Mouse (Mus musculus) heart, postnatal 4 days (tissue): ENCODE data around the gene Upk3b. TPM values are rescaled to one million over a fixed set of nuclear protein-coding genes. Genes with fewer than 3 reads are reported as not detected.
A peak's percentile ranks its signal among the peaks of the same experiment; 100 is the strongest.

Source experiments
- DNase-seq: peaks from one replicate; pipeline ENCODE4 v3.0.0; 2021
- total RNA-seq, 2 experiments: library from RNA; stranded (reverse); gene quantifications; 2 replicates each; pipeline ENCODE4 v1.2.3; 2021

Upk3b gene
- total RNA-seq, 2 experiments from 2014 or later, result 25.8 to 30.7 TPM

- DNase-seq, result peak; percentile 40
Observed at GRCm38 (mm10) chr5:136076284-136076683, 38.0 kb downstream of the Upk3b start.

DNA sequence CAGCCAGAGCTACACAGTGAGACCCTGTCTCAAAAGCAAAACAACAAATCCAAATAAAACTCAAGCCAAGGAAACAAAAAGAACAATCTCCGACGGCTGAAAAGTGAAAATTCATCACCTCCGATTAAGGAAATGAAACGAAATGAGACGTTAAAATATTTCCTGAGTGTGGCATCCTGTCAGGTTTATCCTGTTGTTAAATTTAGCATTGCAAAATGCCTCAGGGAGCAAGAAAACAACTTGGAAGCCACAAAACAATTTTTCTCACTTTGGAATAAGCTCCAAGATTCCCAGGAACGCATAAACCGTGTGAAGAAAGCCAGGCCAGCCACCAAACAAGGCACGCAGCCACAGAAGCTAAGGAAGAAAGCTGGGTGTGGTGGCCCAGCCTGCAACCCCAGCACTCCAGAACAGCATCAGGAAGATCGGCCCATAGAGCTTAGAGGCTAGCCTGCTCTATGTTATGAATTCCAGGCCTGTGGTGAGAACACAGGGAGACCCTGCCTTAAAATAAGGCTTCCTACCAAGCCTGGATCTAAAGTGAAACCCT lies 38.8 kb downstream of the Upk3b start:
- no peak for DNase-seq

DNA sequence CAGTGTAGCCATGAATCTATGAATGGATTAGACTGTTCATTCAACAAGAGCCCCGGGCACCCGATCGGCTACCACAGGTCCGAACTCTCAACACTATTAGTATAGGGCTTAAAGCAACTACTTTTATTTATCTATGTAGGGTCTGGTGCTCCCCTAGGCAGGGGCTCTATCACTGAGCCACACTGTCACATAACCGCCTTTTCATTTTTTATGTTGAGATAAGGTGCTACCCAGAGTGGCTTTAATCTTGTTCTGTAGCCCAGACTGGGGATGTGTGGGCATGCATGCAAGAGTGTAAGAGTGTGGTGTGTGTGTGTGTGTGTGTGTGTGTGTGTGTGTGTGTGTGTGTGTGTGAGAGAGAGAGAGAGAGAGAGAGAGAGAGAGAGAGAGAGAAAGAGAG lies 39.8 kb downstream of the Upk3b start:
- DNase-seq, result no peak

DNA sequence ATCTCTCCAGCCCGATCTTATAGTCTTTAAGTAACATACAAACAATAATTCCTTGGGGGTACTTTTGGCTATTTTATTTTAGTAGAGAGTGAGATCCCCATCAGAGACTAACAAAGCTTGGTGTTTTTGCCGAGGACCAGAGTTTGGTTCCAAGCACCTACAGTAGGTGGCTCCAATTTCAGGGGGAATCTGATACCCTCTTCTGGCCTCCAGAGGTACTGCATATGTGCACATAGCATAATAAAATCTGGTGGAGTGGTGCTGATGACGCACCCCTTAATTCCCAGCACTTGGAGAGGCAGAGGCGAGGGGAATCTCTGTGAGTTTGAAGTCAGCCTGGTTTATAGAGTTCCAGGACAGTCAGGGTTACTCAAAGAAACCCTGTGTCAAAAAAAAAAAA lies 44.0 kb downstream of the Upk3b start:
- no peak for DNase-seq

DNA sequence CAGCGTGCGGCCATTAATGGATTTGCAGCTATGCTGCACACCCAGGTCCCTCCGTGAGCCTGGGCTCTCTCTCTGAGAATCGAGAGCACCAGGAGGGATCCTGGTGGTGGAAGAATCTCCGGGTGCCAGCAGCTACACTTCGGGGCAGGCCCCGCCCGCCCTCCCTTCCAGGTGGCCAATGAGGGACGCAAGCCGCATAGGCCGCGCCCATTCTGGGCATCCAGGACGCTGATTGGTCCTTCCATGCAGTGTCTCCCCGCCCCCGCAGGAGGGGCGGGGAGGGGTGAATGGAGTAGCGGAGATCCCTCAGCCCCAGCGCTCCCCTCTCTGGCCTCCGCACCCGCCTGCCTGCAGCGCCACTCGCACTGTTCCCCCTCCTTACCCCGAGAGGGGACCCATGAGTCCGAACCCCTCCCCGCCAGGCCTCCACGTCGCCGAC lies 45.4 kb downstream of the Upk3b start, which contains the start of gene Rasa4:
Gene Rasa4, plus strand, starts transcription at position 248 of the 439 bp plus-strand sequence.
- peak; percentile 94 for DNase-seq

DNA sequence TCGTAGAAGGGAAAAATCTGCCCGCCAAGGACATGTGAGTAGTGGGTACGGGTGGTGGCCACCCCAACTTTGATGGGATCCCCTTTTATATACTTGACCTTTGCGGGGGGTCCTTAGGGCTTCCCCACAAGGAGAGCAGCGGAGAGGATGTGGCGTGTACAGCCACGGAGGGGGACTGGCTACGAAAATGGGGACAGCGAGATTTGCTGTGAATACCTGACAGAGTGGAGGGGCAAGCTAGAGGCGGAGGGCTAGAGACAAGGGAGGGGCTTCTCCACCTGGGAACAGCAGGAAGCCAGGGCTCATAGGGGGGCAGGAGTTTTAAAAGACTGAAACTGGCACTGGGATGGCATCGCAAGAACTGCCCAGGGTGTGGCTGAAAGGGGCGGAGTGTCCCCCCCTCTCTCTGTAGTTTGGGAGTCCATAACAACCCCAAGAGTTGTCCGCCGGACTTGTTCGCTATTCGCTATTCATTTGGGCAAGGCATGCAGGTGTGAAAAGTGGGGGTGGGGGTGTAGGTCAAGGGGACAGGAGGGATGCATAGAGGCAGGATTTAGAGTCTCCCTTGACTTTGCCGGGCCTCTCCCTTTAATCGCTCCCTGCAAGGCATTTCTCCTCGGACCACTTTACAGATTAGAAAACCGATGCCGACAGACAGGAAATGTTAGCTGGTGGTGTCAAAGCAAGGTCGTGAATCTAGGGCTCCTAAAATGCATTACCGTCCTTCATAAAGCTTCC lies 46.0 kb downstream of the Upk3b start:
- DNase-seq, result no peak

DNA sequence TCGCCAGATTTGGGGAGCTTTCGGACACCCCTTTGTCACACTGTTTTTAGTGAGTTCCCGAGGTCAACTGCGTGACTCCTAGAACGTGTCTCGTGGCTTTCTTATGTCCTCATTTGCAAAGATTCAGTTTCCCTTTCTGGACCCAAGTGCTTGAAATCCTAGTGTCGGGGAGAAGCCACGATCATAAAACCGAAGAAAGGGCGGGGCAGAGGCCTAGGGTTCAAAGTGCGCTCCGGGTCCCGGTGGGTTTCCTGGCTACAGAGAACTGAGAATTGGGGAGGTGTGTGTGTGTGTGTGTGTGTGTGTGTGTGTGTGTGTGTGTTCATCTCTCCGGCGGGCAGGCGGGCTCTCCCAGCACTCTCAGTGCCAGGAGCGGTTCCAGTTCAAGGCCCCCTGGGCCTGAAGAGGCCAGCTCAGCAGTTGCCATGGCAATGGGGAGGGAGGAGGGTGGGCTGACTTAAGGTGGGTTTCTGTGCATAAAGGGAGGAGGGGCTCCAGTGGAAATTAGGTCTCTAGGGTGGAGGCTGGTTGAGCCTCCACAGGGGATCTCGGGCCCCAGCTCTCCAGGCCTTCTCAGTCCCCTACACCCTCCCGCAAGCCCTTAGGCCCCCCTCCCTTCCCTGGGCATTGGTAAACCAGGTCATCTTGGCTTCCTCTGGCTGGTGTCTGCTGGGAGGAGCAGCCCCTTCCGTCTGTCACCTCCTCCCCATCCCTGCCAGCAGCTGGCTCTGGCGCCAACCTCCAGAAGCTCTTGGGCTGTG lies 46.8 kb downstream of the Upk3b start:
- no peak for DNase-seq

DNA sequence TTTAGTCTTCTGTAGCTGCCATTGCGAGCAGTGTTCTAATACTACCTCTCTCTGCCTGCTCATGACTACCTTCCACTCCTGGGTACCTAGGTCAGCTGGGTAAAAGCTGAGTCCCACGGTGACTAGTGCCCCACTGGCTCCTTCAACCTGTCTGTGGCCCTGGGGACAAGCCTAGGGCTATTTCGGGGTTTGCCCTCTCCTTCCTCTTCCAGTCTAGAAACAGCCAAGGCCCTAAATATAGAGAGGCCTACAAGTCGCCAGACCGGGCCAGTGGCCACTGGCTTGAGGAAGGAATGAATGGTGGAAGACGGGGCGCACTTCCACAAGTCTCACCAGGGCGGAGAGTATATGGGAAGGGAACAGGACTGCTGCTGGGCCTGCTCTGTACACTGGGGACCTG lies 48.0 kb downstream of the Upk3b start:
- no peak for DNase-seq

- DNase-seq, result peak; percentile 19
Observed at GRCm38 (mm10) chr5:136088821-136089575, 50.7 kb downstream of the Upk3b start.

DNA sequence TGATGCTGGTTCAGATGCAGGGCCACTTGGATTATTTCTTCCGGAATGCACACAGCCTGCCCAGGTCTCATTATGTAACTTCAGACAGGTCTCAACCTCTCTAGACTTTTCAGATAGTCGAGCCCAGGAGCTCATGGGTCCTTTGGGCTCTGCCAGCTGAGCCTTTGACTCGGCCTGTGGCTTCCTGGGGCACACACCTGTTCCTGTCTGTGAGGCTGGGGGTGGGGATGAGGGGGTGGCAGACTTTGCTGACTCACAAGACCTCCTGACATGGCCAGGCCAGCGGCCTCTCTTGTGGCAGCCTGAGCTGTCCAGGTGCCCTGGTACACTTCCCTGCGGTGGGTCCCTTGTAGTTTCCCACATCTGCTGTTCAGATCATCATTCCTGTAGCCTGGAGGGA lies 53.6 kb downstream of the Upk3b start:
- no peak for DNase-seq

GRCm38 (mm10) chr5:136094249-136095010 lies 56.1 kb downstream of the Upk3b start:
- no peak for DNase-seq

DNA sequence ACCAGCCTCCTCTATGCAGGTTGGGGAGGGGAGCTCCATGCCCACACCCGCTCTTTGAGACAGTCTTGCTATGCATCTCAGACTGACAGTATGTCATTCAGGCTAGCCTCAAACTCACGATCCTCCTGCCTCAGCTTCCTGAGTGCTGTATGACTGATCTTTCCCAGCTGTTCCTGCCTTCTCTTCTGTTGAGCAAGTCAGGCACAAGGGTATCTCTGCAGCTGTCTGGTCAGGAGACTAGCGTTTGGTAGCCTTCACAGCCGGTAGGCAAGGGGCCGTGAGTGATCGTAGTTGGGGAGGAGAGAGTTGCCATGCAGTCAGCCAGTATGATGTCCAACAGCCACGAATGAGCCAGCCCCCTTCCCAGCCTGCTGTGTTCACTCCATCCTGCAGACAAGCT lies 56.8 kb downstream of the Upk3b start:
- DNase-seq, result no peak

Other genes starting within 250 kb of the Upk3b start
- under 1 TPM; 0.12 to 0.20 TPM for gene Srrm3, start 231.6 kb upstream of the Upk3b start, total RNA-seq
- gene Hspb1, start 150.6 kb upstream of the Upk3b start, total RNA-seq, result 100 to 1,000 TPM; 397 to 401 TPM
- gene Ywhag, start 103.9 kb upstream of the Upk3b start, total RNA-seq, result 100 to 1,000 TPM; 285 to 292 TPM
- under 1 TPM; 0.36 to 0.69 TPM for gene Ssc4d, start 64.0 kb upstream of the Upk3b start, total RNA-seq
- gene Zp3, start 58.4 kb upstream of the Upk3b start, total RNA-seq, result not detected
- gene Dtx2, start 43.7 kb upstream of the Upk3b start, total RNA-seq, result 10 to 100 TPM in 1 of 2 experiments, 1 to 10 TPM in 1; 9.7 to 10.7 TPM
- gene Upk3bl, start 16.0 kb downstream of the Upk3b start, total RNA-seq, result not detected
- gene Rasa4, start 45.4 kb downstream of the Upk3b start, total RNA-seq, result 1 to 10 TPM; 2.1 to 2.4 TPM
- 10 to 100 TPM; 63.4 to 67.3 TPM for gene Polr2j, start 78.1 kb downstream of the Upk3b start, total RNA-seq
- 1 to 10 TPM; 7.9 to 9.5 TPM for gene Lrwd1, start 97.6 kb downstream of the Upk3b start, total RNA-seq
- 1 to 10 TPM; 6.5 to 7.4 TPM for gene Alkbh4, start 97.7 kb downstream of the Upk3b start, total RNA-seq
- 1 to 10 TPM; 2.0 to 3.3 TPM for gene Orai2, start 132.2 kb downstream of the Upk3b start, total RNA-seq
- gene Prkrip1, start 160.5 kb downstream of the Upk3b start, total RNA-seq, result 10 to 100 TPM; 27.9 to 32.6 TPM
- gene Sh2b2, start 208.1 kb downstream of the Upk3b start, total RNA-seq, result 1 to 10 TPM; 2.3 to 2.5 TPM